Mouse (Mus musculus) CH12.LX (cell line): ENCODE data around the gene Ap2a2.

Source experiments
- CTCF ChIP-seq, 2 experiments: IDR thresholded peaks in 1 of 2; conservative IDR thresholded peaks in 1 of 2; 2 replicates each; pipeline ENCODE4 v1.5.1; 2011 to 2012; ENCODE audit warnings: low read depth in 2 of 2, low read length in 2 of 2, improper control_type of control experiment in 1 of 2, inconsistent platforms in 1 of 2, mild to moderate bottlenecking in 1 of 2, moderate library complexity in 1 of 2
- ELF1 ChIP-seq: IDR thresholded peaks from 2 replicates; pipeline ENCODE4 v1.6.1; 2014; ENCODE audit warnings: low read depth, mild to moderate bottlenecking, inconsistent platforms, low read length, improper control_type of control experiment
- MYC ChIP-seq: IDR thresholded peaks from 2 replicates; pipeline ENCODE4 v1.6.1; 2011; ENCODE audit warnings: low read depth, mild to moderate bottlenecking, improper control_type of control experiment, low read length
- PAX5 ChIP-seq: IDR thresholded peaks from 2 replicates; pipeline ENCODE4 v1.6.1; 2012; ENCODE audit warnings: low read length, inconsistent platforms, mixed read lengths
- ZMIZ1 ChIP-seq: IDR thresholded peaks from 2 replicates; pipeline ENCODE4 v1.6.1; 2012; ENCODE audit warnings: low read depth, mild to moderate bottlenecking, inconsistent platforms, low read length, improper control_type of control experiment

- TF ChIP-seq PAX5: no peak
- no peak for TF ChIP-seq CTCF (conservative IDR thresholded peaks at IDR 0.05 in 1 of 2, IDR thresholded peaks at IDR 0.05 in 1 of 2; ENCODE audit: low read depth in 2 of 2, low read length in 2 of 2)
- TF ChIP-seq ZMIZ1: no peak
- TF ChIP-seq ELF1: no peak
- TF ChIP-seq MYC: no peak
Measured at GRCm38 (mm10) chr7:141596971-141597370, 35.0 kb downstream of the Ap2a2 start.
